Comparison of ENCODE assay signal across 8 mouse cellular contexts in the genomic region with DNA sequence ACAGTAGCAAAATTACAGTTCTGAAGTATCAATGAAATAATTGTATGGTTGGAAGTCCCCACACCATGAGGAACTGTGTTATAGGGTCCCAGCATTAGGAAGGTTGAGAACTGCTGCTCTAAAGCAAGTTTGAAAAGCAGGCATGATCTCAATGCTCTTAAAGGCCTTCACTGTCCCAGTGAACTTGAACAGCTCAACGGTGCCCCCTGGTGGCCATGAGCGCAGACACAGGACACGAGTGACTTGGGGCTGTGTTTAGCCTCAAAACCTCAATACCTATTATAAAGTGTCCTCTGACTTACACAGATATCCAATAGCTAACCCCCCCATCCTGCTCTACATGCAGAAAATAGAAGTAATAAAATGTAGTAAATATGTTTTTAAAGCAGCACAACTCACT.
DNase-seq lines count a peak whose midpoint lies in the region; ATAC-seq and TF ChIP-seq lines count a peak whose summit lies in the region.

No protein-coding gene starts in this region.

- POLR2A ChIA-PET in Patski (lab: Charles Lee): no interaction called here

- peak; percentile 88 for TF ChIP-seq CTCF in Patski (IDR thresholded peaks at IDR 0.05)

- no peak for DNase-seq in Patski (ENCODE audit: low read depth, low spot score)
- DNase-seq in cerebellum, postnatal 10 days: peak; percentile 94 to 96
- DNase-seq in frontal cortex, postnatal 25 days (ENCODE audit: low spot score in 2 of 2): peak; percentile 85 to 89
- peak; percentile 81 to 82 for DNase-seq in layer of hippocampus, postnatal 36 days
- peak; percentile 95 for DNase-seq in lung, postnatal 36 days
- peak; percentile 74 for DNase-seq in right cerebral cortex, adult 18-20 months
- peak; percentile 82 for DNase-seq in urinary bladder, adult 2 months (ENCODE audit: low spot score)

- H3K36me3 ChIP-seq in hindbrain, embryonic 15.5 days: no peaks in the 10 kb centered on the region

- no peak overlapping the region for H3K9ac ChIP-seq in hindbrain, embryonic 15.5 days

- no peak overlapping the region for H3K4me3 ChIP-seq in hindbrain, embryonic 15.5 days

- in situ Hi-C loops in Patski (cut with MboI; ENCODE audit: low pct_unique_long_range_greater_than_20kb): no loop called here

- no peaks in the 10 kb centered on the region for H3K4me1 ChIP-seq in hindbrain, embryonic 15.5 days (replicated peaks)

- ATAC-seq in Patski: no peak
- ATAC-seq in hindbrain, embryonic 15.5 days (ENCODE audit: low FRiP score, low read depth): peak; percentile 84

- CTCF ChIA-PET in Patski (lab: Charles Lee): interaction anchor here (0.8 to 1.1 kb wide), 2 partner anchors 20 to 236 kb away, joined by 3 to 4 read pairs; no protein-coding TSS in a partner anchor

- 0% methylated on average over 3 of the region's 3 CpGs for WGBS in hindbrain, embryonic 15.5 days

- no peaks in the 10 kb centered on the region for H3K27me3 ChIP-seq in Patski
- H3K27me3 ChIP-seq in hindbrain, embryonic 15.5 days: no peaks in the 10 kb centered on the region

- H3K27ac ChIP-seq in hindbrain, embryonic 15.5 days (replicated peaks): no peak overlapping the region

- H3K4me2 ChIP-seq in hindbrain, embryonic 15.5 days: no peak overlapping the region

- H3K9me3 ChIP-seq in hindbrain, embryonic 15.5 days: no peaks in the 10 kb centered on the region
